Mouse (Mus musculus): ENCODE results near the gene Igfbp5.

DNA sequence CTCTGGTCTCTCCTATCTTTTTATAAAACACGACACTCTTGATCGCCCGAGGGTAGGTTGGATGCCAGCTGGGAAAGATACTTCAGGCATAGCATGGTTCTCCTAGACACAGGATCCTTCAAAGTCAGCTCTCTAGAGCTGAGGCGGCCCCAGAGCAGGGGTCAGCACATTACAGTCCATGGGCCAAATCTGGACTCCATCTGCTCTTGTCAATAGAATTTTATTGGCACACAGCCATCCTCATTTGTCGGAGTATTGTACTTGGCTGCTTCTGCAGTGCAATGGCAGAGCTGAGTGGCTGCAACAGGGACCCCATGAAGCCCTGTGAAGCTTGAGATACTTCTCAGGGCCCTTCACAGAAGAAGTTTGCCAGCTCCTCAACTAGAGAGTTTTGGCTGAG is 59.5 kb downstream of the Igfbp5 start:
- TF ChIP-seq CTCF (IDR thresholded peaks at IDR 0.05; ENCODE audit: low read depth, low read length) (no peak), POLR2A (IDR thresholded peaks at IDR 0.05; ENCODE audit: insufficient read depth, low read length) (no peak)
